Mouse (Mus musculus) forebrain, embryonic 11.5 days (tissue): ENCODE results near the gene Elp1. TPM values are rescaled to one million over a fixed set of nuclear protein-coding genes. Genes with fewer than 3 reads are reported as not detected.
A peak's percentile ranks its signal among the peaks of the same experiment; 100 is the strongest.

Experiments used
- ATAC-seq: fragments of 200-750 bp; cut with Nextera tagmentation; replicated peaks from 2 replicates; pipeline ENCODE4 v1.8.0; 2017; ENCODE audit warnings: moderate TSS enrichment; ENCODE audit not compliant: low FRiP score
- DNase-seq: peaks from one replicate; pipeline ENCODE4 v3.0.0-alpha.2; 2017; ENCODE audit warnings: low spot score
- H3K27ac ChIP-seq: fragments of 300-500 bp; sonication (generic); 2 replicates; pipeline ENCODE4 v1.5.1; 2014; ENCODE audit warnings: low read depth, low read length
- H3K27me3 ChIP-seq: fragments of 300-500 bp; sonication (generic); 2 replicates; pipeline ENCODE4 v1.6.1; 2014; ENCODE audit warnings: mild to moderate bottlenecking, low read length, mixed read lengths; ENCODE audit not compliant: control insufficient read depth, insufficient read depth
- H3K36me3 ChIP-seq: fragments of 300-500 bp; sonication (generic); 2 replicates; pipeline ENCODE4 v1.6.1; 2014; ENCODE audit warnings: mild to moderate bottlenecking, low read length, moderate library complexity, mixed read lengths; ENCODE audit not compliant: control insufficient read depth, insufficient read depth
- H3K4me1 ChIP-seq: fragments of 300-500 bp; sonication (generic); replicated peaks from 2 replicates; pipeline ENCODE4 v1.6.1; 2014; ENCODE audit warnings: low read length, mixed read lengths; ENCODE audit not compliant: control insufficient read depth, insufficient read depth
- H3K4me2 ChIP-seq: fragments of 300-500 bp; sonication (generic); 2 replicates; pipeline ENCODE4 v1.6.1; 2014; ENCODE audit warnings: low read depth, mild to moderate bottlenecking, low read length, moderate library complexity, mixed read lengths; ENCODE audit not compliant: severe bottlenecking
- H3K4me3 ChIP-seq: fragments of 300-500 bp; sonication (generic); 2 replicates; pipeline ENCODE4 v1.5.1; 2014; ENCODE audit warnings: low read depth, low read length
- H3K9ac ChIP-seq: fragments of 300-500 bp; sonication (generic); 2 replicates; pipeline ENCODE4 v1.6.1; 2014; ENCODE audit warnings: low read length
- H3K9me3 ChIP-seq: fragments of 300-500 bp; sonication (generic); 2 replicates; pipeline ENCODE4 v1.6.1; 2016; ENCODE audit warnings: low read length, mixed read lengths; ENCODE audit not compliant: control insufficient read depth
- WGBS: fragments of 180-500 bp; shearing (Covaris S2); extraction: QIAGEN DNeasy Blood & Tissue Kit; methylation state at CpG from one replicate; pipeline ENCODE4 v1.1.7; 2014; 5-methylcytosine and 5-hydroxymethylcytosine counted together
- polyA plus RNA-seq: library from polyadenylated mRNA; unstranded; fragments of >200 nt; fragmentation: Nextera tagmentation; extraction: Ambion mirVana; gene quantifications from 2 replicates; pipeline ENCODE4 v1.2.1, GENCODE M21; 2014

The Elp1 gene
- polyA plus RNA-seq, 1 experiment from 2014 or later: 111 TPM

DNA sequence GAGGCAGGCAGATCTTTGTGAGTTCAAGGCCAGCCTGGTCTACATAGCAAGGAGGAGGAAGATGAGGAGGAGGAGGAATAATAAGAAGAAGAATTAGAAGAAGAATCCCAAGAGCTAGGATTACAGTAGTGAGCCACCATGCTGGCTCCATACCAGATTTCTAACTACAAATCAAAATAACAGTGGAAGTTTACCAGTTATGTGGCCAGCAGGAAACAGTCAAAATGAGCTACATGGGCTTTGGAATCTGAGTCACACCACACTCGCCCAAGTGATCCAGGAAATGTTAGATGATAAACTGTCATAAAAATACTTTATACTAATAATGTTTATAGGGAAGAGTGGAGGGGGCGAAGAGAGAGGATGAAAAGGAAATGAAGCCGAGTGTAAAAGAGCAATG lies 38.2 kb upstream of the Elp1 start:
- H3K27me3 ChIP-seq: no peaks in the 10 kb centered on the region
- peaks cover 6% of the 10 kb centered on the region for H3K36me3 ChIP-seq
- H3K4me1 ChIP-seq: no peaks in the 10 kb centered on the region
- H3K9me3 ChIP-seq: no peaks in the 10 kb centered on the region; the same call in 1 of the 2 replicates
- H3K27ac ChIP-seq: no peak overlapping the region
- H3K4me3 ChIP-seq: no peak overlapping the region
- no peak for ATAC-seq
- no peak overlapping the region for H3K4me2 ChIP-seq
- WGBS: 90% methylated on average over 3 of the region's 3 CpGs
- no peak overlapping the region for H3K9ac ChIP-seq
- DNase-seq: no peak

DNA sequence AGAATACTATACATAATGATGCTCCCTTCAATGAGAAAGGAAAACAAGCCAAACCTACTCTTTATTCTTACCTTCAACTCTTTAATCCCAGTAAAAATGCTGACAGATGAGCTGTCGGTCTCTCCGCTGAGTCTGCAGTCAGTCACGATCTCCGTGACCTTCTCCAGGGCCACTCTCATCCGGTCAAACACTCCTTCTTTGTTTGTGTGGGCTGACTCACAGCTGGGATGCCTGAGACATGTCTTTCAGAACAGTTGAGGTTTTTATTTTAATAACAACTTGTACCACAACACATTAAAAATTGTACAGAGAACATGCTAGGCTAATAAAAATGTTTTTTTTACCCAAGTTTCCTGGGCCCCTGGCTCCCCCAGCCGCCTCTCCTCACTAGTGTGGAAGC lies 35.5 kb upstream of the Elp1 start:
- no peak overlapping the region for H3K9ac ChIP-seq
- no peaks in the 10 kb centered on the region for H3K27me3 ChIP-seq
- no peaks in the 10 kb centered on the region for H3K9me3 ChIP-seq
- no peaks in the 10 kb centered on the region for H3K4me1 ChIP-seq
- H3K4me3 ChIP-seq: no peak overlapping the region
- ATAC-seq (no peak), DNase-seq (no peak)
- H3K4me2 ChIP-seq: no peak overlapping the region
- H3K36me3 ChIP-seq: no peaks in the 10 kb centered on the region
- WGBS: 89% methylated on average over 6 of the region's 6 CpGs
- no peak overlapping the region for H3K27ac ChIP-seq

DNA sequence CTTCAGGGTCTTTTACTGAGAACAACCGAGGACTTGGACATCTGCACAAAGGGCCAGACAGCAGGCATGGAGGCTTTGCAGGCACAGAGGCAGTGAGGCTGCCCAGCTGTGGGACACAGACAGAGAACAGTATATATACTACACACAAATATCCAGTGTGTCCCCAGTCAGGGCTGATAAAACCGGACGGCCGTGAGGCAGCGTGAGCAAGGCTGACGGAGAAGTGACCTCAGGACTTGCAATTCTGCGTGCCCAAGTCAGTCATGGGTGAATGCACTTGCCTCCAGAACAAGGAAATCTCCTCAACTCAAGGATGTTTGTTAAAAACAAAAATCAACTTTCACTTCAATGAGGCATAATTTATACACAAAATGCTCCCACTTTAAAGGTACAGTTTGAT lies 29.9 kb upstream of the Elp1 start:
- 91% methylated on average over 7 of the region's 7 CpGs for WGBS
- Histone ChIP-seq H3K4me2 (no peak overlapping the region), H3K36me3 (no peaks in the 10 kb centered on the region; the same call in 1 of the 2 replicates), H3K9ac (no peak overlapping the region), H3K4me3 (no peak overlapping the region), H3K9me3 (no peaks in the 10 kb centered on the region), H3K4me1 (0 out of 2 replicates have a peak, but pooled peaks cover 2% of the 10 kb centered on the region), H3K27me3 (no peaks in the 10 kb centered on the region), H3K27ac (no peak overlapping the region)
- no peak for ATAC-seq
- no peak for DNase-seq

DNA sequence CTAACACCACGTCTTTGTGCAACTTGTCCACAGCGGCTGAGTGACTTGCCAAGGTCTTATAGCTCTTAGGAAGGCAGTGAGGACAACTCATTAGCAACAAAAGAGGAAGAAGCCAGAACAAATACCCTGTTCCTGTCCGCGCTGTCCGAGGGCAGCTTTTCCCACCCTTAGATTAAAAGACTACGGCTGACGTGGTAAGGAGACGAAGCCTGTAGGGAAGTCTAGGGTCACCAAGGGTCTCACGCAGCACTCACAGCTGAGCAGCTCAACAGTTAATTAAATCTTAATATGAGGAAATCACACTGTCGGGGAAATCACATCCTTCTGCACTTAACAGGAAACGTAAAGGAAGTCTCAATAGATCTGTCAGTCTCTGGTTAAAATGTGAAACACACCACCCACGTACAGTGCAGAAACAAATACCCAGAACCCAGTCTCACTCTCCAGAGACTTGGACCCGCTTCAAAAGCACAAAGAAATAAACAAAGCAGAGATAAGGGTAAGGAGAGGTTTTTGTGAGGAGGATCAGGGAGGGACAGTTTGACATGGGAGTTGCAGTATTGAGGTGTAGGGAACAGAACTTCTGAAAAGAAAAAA lies 29.0 kb upstream of the Elp1 start:
- no peak overlapping the region for H3K9ac ChIP-seq
- H3K27me3 ChIP-seq: no peaks in the 10 kb centered on the region
- H3K36me3 ChIP-seq: no peaks in the 10 kb centered on the region; the same call in 1 of the 2 replicates
- DNase-seq (no peak), ATAC-seq (no peak)
- no peak overlapping the region for H3K27ac ChIP-seq
- H3K4me3 ChIP-seq: no peak overlapping the region
- H3K4me2 ChIP-seq: no peak overlapping the region
- WGBS: 69% methylated on average over 13 of the region's 13 CpGs
- H3K9me3 ChIP-seq: no peaks in the 10 kb centered on the region
- 0 out of 2 replicates have a peak, but pooled peaks cover 2% of the 10 kb centered on the region for H3K4me1 ChIP-seq

DNA sequence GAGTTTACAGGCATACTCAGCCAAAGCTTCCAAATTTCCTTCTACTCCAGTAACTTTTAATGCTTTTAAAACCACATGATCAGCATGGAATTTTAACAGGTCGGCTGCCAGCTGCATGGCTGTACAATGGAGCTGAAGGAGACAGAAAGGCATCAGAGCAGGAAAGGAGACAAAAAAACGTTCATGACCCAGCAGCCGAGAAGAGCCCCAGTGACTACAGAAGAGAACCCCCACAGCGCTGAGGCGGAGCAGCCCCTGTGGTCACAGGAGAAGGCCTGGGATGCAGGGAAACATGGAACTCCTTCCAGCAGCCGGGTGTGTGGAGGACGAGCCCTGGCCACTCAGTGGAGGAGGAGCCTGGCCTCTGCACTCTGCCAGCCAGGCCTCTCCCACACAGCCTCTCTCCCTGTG lies 27.4 kb upstream of the Elp1 start:
- Histone ChIP-seq H3K36me3 (no peaks in the 10 kb centered on the region; the same call in 1 of the 2 replicates), H3K27ac (peak overlapping the region; percentile 48; the same call in 1 of the 2 replicates)

DNA sequence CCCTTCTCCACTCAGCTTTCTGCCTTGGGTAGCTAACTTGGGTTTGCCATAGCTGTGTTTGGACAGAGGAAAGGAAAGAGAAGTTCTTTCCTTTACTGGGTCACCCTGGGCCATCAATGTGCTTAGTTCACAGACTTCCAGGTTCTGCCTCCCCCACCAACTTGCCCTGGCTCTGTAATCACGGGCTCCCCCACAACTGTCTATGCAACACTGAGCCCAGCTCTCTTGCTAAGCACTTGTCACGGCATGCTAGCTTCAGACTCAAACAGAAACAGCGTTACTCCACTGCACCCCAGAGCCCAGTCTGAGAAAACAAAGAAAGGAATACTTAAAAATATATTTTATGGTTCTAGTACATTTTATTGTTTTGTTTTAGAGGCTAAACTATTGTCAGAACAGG lies 26.8 kb upstream of the Elp1 start:
- Histone ChIP-seq H3K27me3 (no peaks in the 10 kb centered on the region), H3K4me2 (no peak overlapping the region), H3K4me1 (0 out of 2 replicates have a peak, but pooled peaks cover 2% of the 10 kb centered on the region), H3K4me3 (no peak overlapping the region), H3K27ac (no peak overlapping the region), H3K9me3 (no peaks in the 10 kb centered on the region), H3K36me3 (no peaks in the 10 kb centered on the region; the same call in 1 of the 2 replicates), H3K9ac (no peak overlapping the region)
- ATAC-seq (no peak), DNase-seq (no peak)
- 82% methylated on average over 3 of the region's 3 CpGs for WGBS

More for the DNA sequence above, 27.4 kb upstream of the Elp1 start:
- Histone ChIP-seq H3K4me2 (no peak overlapping the region), H3K4me1 (0 out of 2 replicates have a peak, but pooled peaks cover 2% of the 10 kb centered on the region), H3K9ac (no peak overlapping the region), H3K4me3 (no peak overlapping the region), H3K9me3 (no peaks in the 10 kb centered on the region), H3K27me3 (no peaks in the 10 kb centered on the region)
- peak; percentile 57 for DNase-seq
- ATAC-seq: peak; percentile 67
- 53% methylated on average over 7 of the region's 7 CpGs for WGBS

DNA sequence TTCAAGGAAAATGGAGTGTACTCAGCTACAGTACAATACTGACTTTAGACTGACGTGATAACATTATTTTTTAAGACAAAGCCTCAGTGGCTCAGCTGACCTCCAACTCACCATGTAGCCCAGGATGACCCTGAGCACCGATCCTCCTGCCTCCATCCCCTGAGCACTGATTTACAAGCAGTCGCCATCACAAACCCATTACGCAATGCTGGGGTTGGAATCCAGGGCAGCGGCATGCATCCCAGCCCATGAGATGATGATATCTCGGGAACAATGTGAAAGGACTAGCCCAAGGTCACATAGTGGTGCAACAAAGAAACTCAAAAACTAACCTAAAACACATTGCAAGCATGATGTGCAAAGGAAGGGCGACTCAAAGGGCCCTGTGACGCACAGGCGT lies 22.1 kb upstream of the Elp1 start:
- DNase-seq: no peak
- no peak overlapping the region for H3K27ac ChIP-seq
- H3K36me3 ChIP-seq: no peaks in the 10 kb centered on the region
- 92% methylated on average over 9 of the region's 9 CpGs for WGBS
- no peak overlapping the region for H3K9ac ChIP-seq
- H3K9me3 ChIP-seq: no peaks in the 10 kb centered on the region
- H3K4me2 ChIP-seq: no peak overlapping the region
- no peak for ATAC-seq
- H3K4me3 ChIP-seq: no peak overlapping the region
- H3K4me1 ChIP-seq: no peaks in the 10 kb centered on the region
- H3K27me3 ChIP-seq: no peaks in the 10 kb centered on the region

DNA sequence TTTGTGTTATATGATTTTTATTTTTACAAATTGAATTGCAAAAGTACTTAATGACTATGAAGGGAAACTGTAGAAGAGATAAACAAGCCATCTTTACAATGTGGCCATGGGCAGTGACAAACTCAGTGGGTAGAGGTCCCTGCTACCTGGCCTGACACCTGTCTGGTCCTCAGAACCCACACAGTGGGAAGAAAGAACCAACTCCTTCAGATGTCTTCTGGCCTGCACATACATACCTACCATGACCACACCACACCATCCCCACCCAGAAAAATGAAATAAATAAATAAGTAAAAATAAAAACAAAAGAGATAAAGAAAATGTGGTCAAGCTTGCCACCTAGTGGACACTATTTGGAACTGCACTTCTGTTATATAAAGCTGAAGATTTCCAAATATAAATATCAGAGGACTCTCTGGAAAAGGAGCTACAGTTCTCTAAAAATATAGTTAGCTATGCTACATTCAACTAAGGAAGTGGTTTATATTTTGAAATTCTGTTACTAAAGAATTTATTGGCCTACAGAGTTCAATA lies 18.0 kb upstream of the Elp1 start:
- Histone ChIP-seq H3K9ac (no peak overlapping the region), H3K36me3 (no peaks in the 10 kb centered on the region; the same call in 1 of the 2 replicates), H3K4me3 (no peak overlapping the region), H3K9me3 (no peaks in the 10 kb centered on the region), H3K27me3 (no peaks in the 10 kb centered on the region), H3K27ac (no peak overlapping the region), H3K4me2 (no peak overlapping the region), H3K4me1 (no peaks in the 10 kb centered on the region)
- ATAC-seq: no peak
- DNase-seq: no peak

DNA sequence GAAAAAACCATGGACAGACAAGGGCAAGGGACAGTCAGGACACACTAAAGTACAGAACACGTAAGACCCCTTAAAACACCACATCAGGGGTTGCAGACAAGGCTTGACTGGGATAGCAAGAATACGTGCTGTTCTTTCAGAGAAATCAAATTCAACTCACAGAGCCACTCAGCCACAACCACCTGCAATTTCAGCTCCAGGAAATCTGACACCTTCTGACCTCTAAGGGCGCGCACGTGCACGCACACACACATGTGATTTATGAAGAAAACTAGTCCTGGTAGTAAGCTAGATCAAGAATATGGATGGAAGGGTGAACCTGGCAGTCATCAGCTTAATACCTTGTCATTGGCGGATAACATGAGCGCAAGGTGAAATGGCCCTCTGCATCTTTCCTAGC lies 13.0 kb upstream of the Elp1 start:
- 87% methylated on average over 8 of the region's 8 CpGs for WGBS
- Histone ChIP-seq H3K9me3 (no peaks in the 10 kb centered on the region), H3K9ac (no peak overlapping the region), H3K4me1 (no peaks in the 10 kb centered on the region), H3K27me3 (no peaks in the 10 kb centered on the region), H3K4me3 (no peak overlapping the region), H3K36me3 (no peaks in the 10 kb centered on the region; the same call in 1 of the 2 replicates), H3K4me2 (no peak overlapping the region), H3K27ac (no peak overlapping the region)
- no peak for DNase-seq
- ATAC-seq: no peak
